Mouse (Mus musculus) intestine, embryonic 16.5 days (tissue): ENCODE measurements around the gene Wdr27. TPM values are rescaled to one million over a fixed set of nuclear protein-coding genes. Genes with fewer than 3 reads are reported as not detected.
"Not testable (repeated sequence)": the region's sequence is repeated elsewhere in the genome, so short reads cannot be mapped to it uniquely, and the experiment has no call there.

Experiments used
- ATAC-seq: fragments of 200-750 bp; cut with Nextera tagmentation; 2 replicates; pipeline ENCODE4 v1.8.0; 2017; ENCODE audit warnings: moderate TSS enrichment, moderate library complexity
- H3K27ac ChIP-seq: fragments of 300-500 bp; sonication (generic); 2 replicates; pipeline ENCODE4 v1.5.1; 2014; ENCODE audit warnings: mild to moderate bottlenecking, low read length
- H3K27me3 ChIP-seq: fragments of 300-500 bp; sonication (generic); replicated peaks from 2 replicates; pipeline ENCODE4 v1.6.1; 2014; ENCODE audit warnings: low read length, control low read depth, mixed read lengths; ENCODE audit not compliant: control insufficient read depth, insufficient read depth
- H3K36me3 ChIP-seq: fragments of 300-500 bp; sonication (generic); 2 replicates; pipeline ENCODE4 v1.6.1; 2014; ENCODE audit warnings: low read length, control low read depth; ENCODE audit not compliant: control insufficient read depth, insufficient read depth
- H3K4me1 ChIP-seq: fragments of 300-500 bp; sonication (generic); 2 replicates; pipeline ENCODE4 v1.6.1; 2014; ENCODE audit warnings: low read length, control low read depth, mixed read lengths; ENCODE audit not compliant: control insufficient read depth, insufficient read depth
- H3K4me2 ChIP-seq: fragments of 300-500 bp; sonication (generic); 2 replicates; pipeline ENCODE4 v1.6.1; 2014; ENCODE audit warnings: low read depth, low read length, control low read depth
- H3K4me3 ChIP-seq: fragments of 300-500 bp; sonication (generic); 2 replicates; pipeline ENCODE4 v1.5.1; 2014; ENCODE audit warnings: mild to moderate bottlenecking, low read length
- H3K9ac ChIP-seq: fragments of 300-500 bp; sonication (generic); 2 replicates; pipeline ENCODE4 v1.6.1; 2014; ENCODE audit warnings: low read depth, low read length
- H3K9me3 ChIP-seq: fragments of 300-500 bp; sonication (generic); 2 replicates; pipeline ENCODE4 v1.6.1; 2016; ENCODE audit warnings: low read length, control low read depth; ENCODE audit not compliant: control insufficient read depth
- WGBS: fragments of 180-500 bp; shearing (Covaris S2); extraction: QIAGEN DNeasy Blood & Tissue Kit; methylation state at CpG from one replicate; pipeline ENCODE4 v1.1.7; 2014; 5-methylcytosine and 5-hydroxymethylcytosine counted together
- polyA plus RNA-seq: library from polyadenylated mRNA; unstranded; fragments of >200 nt; fragmentation: Nextera tagmentation; extraction: Ambion mirVana; gene quantifications from 2 replicates; pipeline ENCODE4 v1.2.1, GENCODE M21; 2015

Gene Wdr27
- polyA plus RNA-seq, 1 experiment from 2014 or later: 5.0 TPM

DNA sequence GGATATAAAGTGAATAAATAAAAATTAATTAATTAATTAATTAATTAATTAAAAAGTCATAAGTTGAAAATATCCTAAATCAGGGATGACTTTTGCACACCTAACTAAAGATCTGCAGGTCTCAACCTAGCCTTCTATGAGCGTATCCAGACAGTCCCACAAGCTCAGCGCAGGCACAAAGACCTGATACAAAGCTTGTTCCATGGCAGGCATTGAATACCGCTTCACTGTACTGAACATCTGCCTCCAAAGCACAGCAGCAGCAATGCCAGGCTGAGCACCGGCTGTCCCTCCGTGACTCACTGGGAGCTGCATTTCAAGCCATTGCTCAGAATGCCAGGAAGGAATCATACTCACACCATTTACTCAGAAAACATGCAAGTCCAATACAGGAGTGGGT is 32.2 kb downstream of the Wdr27 start:
- Histone ChIP-seq H3K27ac (no peak overlapping the region), H3K36me3 (no peaks in the 10 kb centered on the region), H3K27me3 (no peaks in the 10 kb centered on the region), H3K4me2 (no peak overlapping the region), H3K4me1 (no peaks in the 10 kb centered on the region), H3K9me3 (no peaks in the 10 kb centered on the region), H3K4me3 (no peak overlapping the region), H3K9ac (no peak overlapping the region)
- WGBS: 91% methylated on average over 5 of the region's 5 CpGs
- ATAC-seq: no peak

DNA sequence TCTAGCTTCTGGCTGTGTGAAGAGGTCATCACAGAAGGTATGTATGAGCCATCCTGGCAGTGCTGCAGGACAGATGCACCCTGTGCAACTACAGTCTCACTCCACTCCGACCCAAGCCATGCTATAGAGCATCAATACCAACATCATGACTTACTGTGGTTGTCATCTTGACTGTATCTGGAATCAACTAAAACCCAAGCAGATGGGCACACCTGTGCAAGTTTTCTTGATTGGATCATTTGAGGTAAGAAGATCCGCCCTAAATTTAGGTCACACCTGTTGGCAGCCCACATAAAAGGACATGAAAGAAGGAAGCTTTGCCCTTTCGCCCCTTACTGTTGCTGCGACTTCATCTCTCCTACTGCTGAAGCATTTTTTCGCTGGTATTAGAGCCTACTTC is 33.6 kb downstream of the Wdr27 start:
- WGBS: 92% methylated on average over 5 of the region's 5 CpGs
- no peak for ATAC-seq

DNA sequence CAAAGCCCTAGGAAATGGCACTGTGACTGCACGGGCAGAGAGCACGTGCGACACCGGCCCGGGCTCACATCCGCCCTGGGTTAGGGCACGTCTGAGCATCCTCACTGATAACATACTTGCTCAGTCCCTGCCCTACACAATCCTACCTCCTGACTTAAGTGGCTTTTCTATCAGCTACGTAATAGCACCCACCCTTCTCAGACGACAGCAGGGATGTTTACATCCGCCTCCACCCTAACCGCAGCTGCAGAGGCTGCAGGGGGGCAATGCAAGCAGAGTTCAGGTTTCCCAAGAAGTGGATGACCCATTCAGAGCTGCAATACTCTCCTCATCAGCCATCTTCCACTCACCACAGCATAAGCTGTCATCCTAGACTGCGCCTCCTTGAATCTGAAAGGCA is 35.8 kb downstream of the Wdr27 start:
- Histone ChIP-seq H3K9ac (no peak overlapping the region), H3K27ac (no peak overlapping the region), H3K36me3 (no peaks in the 10 kb centered on the region), H3K27me3 (no peaks in the 10 kb centered on the region), H3K4me2 (no peak overlapping the region), H3K4me1 (no peaks in the 10 kb centered on the region), H3K9me3 (no peaks in the 10 kb centered on the region), H3K4me3 (no peak overlapping the region)
- 68% methylated on average over 12 of the region's 12 CpGs for WGBS
- no peak for ATAC-seq

More for the DNA sequence above, 33.6 kb downstream of the Wdr27 start:
- no peak overlapping the region for H3K27ac ChIP-seq
- no peaks in the 10 kb centered on the region for H3K27me3 ChIP-seq
- H3K36me3 ChIP-seq: no peaks in the 10 kb centered on the region
- H3K4me1 ChIP-seq: no peaks in the 10 kb centered on the region
- H3K9me3 ChIP-seq: no peaks in the 10 kb centered on the region
- no peak overlapping the region for H3K9ac ChIP-seq
- no peak overlapping the region for H3K4me2 ChIP-seq
- no peak overlapping the region for H3K4me3 ChIP-seq

DNA sequence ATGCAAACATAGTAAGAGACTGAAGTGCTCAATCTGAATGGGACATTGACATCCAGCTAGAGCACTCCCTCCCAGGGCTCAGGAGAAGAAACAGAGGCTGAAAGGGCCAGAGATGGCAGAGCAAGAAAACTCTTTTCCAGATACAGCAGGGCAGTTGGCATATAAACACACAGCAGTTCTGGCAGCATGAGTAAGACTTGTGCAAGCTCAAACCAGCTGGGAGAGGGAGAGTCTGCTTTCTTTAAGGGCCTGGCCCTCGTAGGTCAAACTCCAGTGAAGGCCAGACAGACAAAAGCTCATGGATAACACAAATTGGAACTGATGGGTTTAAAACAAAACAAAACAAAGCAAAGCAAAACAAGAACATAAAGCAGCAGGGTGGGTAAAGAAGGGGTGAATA is 36.3 kb downstream of the Wdr27 start:
- Histone ChIP-seq H3K36me3 (no peaks in the 10 kb centered on the region), H3K4me2 (no peak overlapping the region), H3K9ac (no peak overlapping the region), H3K9me3 (no peaks in the 10 kb centered on the region), H3K27ac (no peak overlapping the region), H3K4me3 (no peak overlapping the region), H3K27me3 (no peaks in the 10 kb centered on the region), H3K4me1 (no peaks in the 10 kb centered on the region)
- 45% methylated on average over 1 of the region's 1 CpGs for WGBS
- no peak for ATAC-seq

DNA sequence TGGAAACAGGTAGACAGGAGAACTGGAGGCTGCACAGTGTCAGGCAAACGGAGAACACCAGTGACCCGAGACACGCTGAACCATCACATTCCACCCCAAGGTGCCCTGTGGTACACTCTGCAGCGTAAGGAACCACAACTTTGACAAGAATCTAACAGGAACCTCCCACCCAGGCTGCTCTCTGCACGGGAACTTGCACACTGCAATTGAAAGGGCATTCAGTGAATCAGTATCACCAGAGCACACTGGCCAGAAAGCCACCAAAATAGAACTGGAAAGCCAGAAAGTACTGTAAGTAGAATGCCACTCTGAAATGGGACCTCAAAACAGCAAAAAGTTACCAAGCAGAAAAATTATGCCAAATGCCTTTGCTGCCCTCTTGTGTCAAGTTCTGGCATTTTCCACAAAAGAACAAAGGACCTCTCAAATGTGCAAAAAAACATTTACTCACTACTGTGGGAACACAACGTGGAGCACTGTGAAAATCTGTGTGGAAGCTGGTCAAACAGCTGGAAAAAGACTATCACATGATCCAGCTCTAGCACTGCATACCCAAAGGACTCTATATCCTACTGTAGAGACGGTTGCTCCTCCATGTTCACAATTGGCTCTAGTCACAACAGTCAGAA is 38.2 kb downstream of the Wdr27 start:
- H3K36me3 ChIP-seq: no peaks in the 10 kb centered on the region
- no peak overlapping the region for H3K27ac ChIP-seq
- no peak overlapping the region for H3K4me3 ChIP-seq
- no peaks in the 10 kb centered on the region for H3K4me1 ChIP-seq
- WGBS: 56% methylated on average over 7 of the region's 7 CpGs
- no peaks in the 10 kb centered on the region for H3K9me3 ChIP-seq
- H3K4me2 ChIP-seq: no peak overlapping the region
- ATAC-seq: 0 out of 2 replicates have a peak, but pooled peaks have one; percentile 28
- H3K9ac ChIP-seq: no peak overlapping the region
- no peaks in the 10 kb centered on the region for H3K27me3 ChIP-seq

DNA sequence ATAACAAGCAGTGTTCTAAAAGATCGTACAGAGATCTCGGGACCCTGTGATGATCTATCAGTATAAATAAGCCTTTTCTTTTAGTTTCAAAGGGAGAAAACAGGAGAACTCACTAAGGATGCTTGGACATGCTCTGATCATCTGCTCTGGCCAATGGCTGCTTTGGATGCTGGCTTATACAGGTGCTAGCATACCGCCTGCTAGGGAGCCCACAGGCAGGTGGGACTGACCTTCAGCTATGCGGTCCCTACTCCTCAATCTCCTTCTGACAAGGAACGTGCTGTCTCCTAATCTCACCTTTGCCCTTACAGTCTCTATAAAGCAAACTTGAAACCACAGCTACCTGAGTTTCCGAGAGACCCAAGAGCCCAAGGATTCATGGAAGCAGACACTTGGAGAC is 38.8 kb downstream of the Wdr27 start:
- no peaks in the 10 kb centered on the region for H3K4me1 ChIP-seq
- ATAC-seq: no peak
- H3K27ac ChIP-seq: no peak overlapping the region
- H3K27me3 ChIP-seq: no peaks in the 10 kb centered on the region
- no peaks in the 10 kb centered on the region for H3K9me3 ChIP-seq
- WGBS: 88% methylated on average over 6 of the region's 6 CpGs
- H3K4me2 ChIP-seq: no peak overlapping the region
- no peak overlapping the region for H3K4me3 ChIP-seq
- H3K9ac ChIP-seq: no peak overlapping the region
- H3K36me3 ChIP-seq: no peaks in the 10 kb centered on the region

DNA sequence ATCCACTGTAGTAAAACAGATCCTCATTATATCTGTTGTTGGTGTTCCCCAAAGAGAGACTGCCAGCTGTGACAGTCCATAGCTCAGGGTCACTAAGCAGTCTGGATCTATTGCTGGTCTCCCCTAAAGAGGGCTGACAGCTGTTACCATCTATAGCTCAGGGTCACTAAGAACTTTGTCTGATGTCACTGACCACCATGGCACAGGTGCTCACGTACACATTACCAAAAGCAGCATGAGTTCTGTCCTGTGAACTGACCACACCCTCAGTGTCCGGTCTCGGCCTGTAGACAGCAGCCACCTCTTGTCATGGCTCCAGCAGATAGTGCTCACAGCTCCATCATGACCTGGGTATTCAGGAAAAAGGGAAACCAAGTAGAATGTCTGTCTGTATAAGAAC is 39.7 kb downstream of the Wdr27 start:
- H3K27me3 ChIP-seq: no peaks in the 10 kb centered on the region
- WGBS: 88% methylated on average over 3 of the region's 3 CpGs
- H3K4me2 ChIP-seq: no peak overlapping the region
- no peaks in the 10 kb centered on the region for H3K4me1 ChIP-seq
- no peak overlapping the region for H3K4me3 ChIP-seq
- no peaks in the 10 kb centered on the region for H3K36me3 ChIP-seq
- H3K9ac ChIP-seq: no peak overlapping the region
- ATAC-seq: no peak
- no peak overlapping the region for H3K27ac ChIP-seq
- H3K9me3 ChIP-seq: no peaks in the 10 kb centered on the region

DNA sequence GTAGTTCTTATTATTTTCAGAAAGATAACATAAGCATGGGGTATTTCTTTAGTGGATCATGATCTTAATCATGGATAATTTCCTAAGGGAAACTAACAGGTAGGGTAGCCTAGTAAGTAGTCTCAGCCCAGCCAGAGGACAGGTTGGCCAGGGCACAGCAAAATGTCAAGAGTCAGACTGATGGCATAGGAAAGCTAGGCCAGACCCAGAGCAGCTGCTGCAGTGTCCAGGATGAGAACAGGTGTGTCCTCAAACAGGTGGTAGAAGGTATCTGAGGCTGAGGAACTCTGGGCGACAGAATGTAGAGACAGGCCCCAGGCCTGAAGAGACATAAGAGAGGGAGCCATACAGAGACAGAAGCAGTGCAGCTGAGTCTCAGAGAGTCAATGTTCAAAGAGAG is 44.0 kb downstream of the Wdr27 start:
- Histone ChIP-seq H3K27ac (no peak overlapping the region), H3K4me1 (no peaks in the 10 kb centered on the region), H3K27me3 (no peaks in the 10 kb centered on the region), H3K4me3 (no peak overlapping the region), H3K36me3 (no peaks in the 10 kb centered on the region), H3K9me3 (no peaks in the 10 kb centered on the region), H3K9ac (no peak overlapping the region), H3K4me2 (no peak overlapping the region)
- WGBS: 76% methylated on average over 1 of the region's 1 CpGs
- no peak for ATAC-seq

DNA sequence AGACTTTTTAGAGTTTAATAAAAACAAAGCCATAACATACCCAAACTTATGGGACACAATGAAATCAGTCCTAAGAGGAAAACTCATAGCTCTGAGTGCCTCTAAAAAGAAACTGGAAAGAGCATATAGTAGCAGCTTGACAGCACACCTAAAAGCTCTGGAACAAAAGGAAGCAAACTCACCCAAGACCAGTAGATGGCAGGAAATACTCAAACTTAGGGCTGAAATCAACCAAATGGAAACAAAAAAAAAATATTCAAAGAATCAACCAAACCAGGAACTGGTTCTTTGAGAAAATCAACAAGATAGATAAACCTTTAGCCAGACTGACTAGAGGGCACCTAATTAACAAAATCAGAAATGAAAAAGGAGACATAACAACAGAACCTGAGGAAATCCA is 47.9 kb downstream of the Wdr27 start:
- not testable (repeated sequence) for H3K4me2 ChIP-seq, H3K4me3 ChIP-seq, H3K27me3 ChIP-seq, H3K27ac ChIP-seq, H3K9ac ChIP-seq, H3K4me1 ChIP-seq, H3K36me3 ChIP-seq, ATAC-seq, H3K9me3 ChIP-seq

DNA sequence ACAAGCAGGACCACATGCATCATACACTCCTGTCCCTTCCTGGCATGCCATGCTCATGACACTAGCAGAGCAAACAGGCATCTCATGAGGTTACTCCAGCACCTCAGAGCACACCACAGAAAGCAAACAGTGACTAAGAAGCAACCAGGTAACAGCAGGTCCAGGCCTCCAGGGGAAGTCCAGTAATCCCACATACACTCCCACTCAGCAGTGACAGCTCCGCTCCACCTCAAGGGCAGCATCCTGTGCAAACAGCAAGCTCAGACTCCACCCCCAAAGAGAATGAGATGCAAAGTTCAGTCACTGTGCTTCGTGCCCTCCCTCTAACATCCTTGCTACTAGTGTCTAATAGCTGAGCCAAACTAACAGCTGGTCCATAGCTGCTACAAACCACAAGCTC is 56.0 kb downstream of the Wdr27 start:
- Histone ChIP-seq H3K9me3 (no peaks in the 10 kb centered on the region), H3K27me3 (no peaks in the 10 kb centered on the region), H3K36me3 (no peaks in the 10 kb centered on the region), H3K27ac (no peak overlapping the region), H3K4me2 (no peak overlapping the region), H3K4me1 (peaks cover 4% of the 10 kb centered on the region; the same call in 1 of the 2 replicates), H3K9ac (no peak overlapping the region), H3K4me3 (no peak overlapping the region)
- WGBS: 36% methylated on average over 2 of the region's 2 CpGs
- ATAC-seq: 0 out of 2 replicates have a peak, but pooled peaks have one; percentile 31
